Mouse (Mus musculus) myocyte (in vitro differentiated cells): ENCODE measurements around the gene Pold2.

Source experiments
- E2F4 ChIP-seq: IDR thresholded peaks from one replicate; pipeline ENCODE4 v1.6.1; 2011; ENCODE audit warnings: mild to moderate bottlenecking, control low read depth, moderate library complexity; ENCODE audit not compliant: insufficient read depth
- POLR2A ChIP-seq: IDR thresholded peaks from one replicate; pipeline ENCODE4 v1.6.1; 2011; ENCODE audit warnings: low read depth, mild to moderate bottlenecking, control low read depth, moderate library complexity; ENCODE audit not compliant: insufficient read length
- POLR2AphosphoS2 ChIP-seq: IDR thresholded peaks from one replicate; pipeline ENCODE4 v1.6.1; 2011; ENCODE audit warnings: low read depth, control low read depth; ENCODE audit not compliant: insufficient read length
- TCF3 ChIP-seq: IDR thresholded peaks from one replicate; pipeline ENCODE4 v1.6.1; 2011; ENCODE audit warnings: low read depth, control low read depth; ENCODE audit not compliant: insufficient read length

GRCm38 (mm10) chr11:5905778-5906518 is 27.9 kb upstream of the Pold2 start:
- no peak for TF ChIP-seq E2F4
- no peak for TF ChIP-seq POLR2A
- no peak for TF ChIP-seq TCF3
- TF ChIP-seq POLR2AphosphoS2 = no peak
